Mouse (Mus musculus) intestine, postnatal 0 days (tissue): ENCODE results near the gene Gm13306. TPM values are rescaled to one million over a fixed set of nuclear protein-coding genes. Genes with fewer than 3 reads are reported as not detected.
"Not testable (repeated sequence)": the region's sequence is repeated elsewhere in the genome, so short reads cannot be mapped to it uniquely, and the experiment has no call there.

Source experiments
- ATAC-seq: fragments of 200-750 bp; cut with Nextera tagmentation; 2 replicates; pipeline ENCODE4 v1.8.0; 2017; ENCODE audit warnings: mild to moderate bottlenecking, moderate TSS enrichment, moderate library complexity
- H3K27ac ChIP-seq: fragments of 300-500 bp; sonication (generic); 2 replicates; pipeline ENCODE4 v1.5.1; 2014; ENCODE audit warnings: mild to moderate bottlenecking, low read depth, low read length, moderate library complexity
- H3K27me3 ChIP-seq: fragments of 300-500 bp; sonication (generic); replicated peaks from 2 replicates; pipeline ENCODE4 v1.6.1; 2014; ENCODE audit warnings: low read length, mixed read lengths; ENCODE audit not compliant: control insufficient read depth, insufficient read depth
- H3K36me3 ChIP-seq: fragments of 300-500 bp; sonication (generic); 2 replicates; pipeline ENCODE4 v1.6.1; 2014; ENCODE audit warnings: mild to moderate bottlenecking, moderate library complexity; ENCODE audit not compliant: control insufficient read depth, insufficient read depth
- H3K4me1 ChIP-seq: fragments of 300-500 bp; sonication (generic); replicated peaks from 2 replicates; pipeline ENCODE4 v1.6.1; 2014; ENCODE audit warnings: antibody characterized with exemption, low read length, mixed read lengths; ENCODE audit not compliant: control insufficient read depth, insufficient read depth
- H3K4me2 ChIP-seq: fragments of 300-500 bp; sonication (generic); replicated peaks from 2 replicates; pipeline ENCODE4 v1.6.1; 2014; ENCODE audit warnings: low read depth, mild to moderate bottlenecking, moderate library complexity
- H3K4me3 ChIP-seq: fragments of 300-500 bp; sonication (generic); 2 replicates; pipeline ENCODE4 v1.5.1; 2014; ENCODE audit warnings: low read depth, low read length
- H3K9ac ChIP-seq: fragments of 300-500 bp; sonication (generic); 2 replicates; pipeline ENCODE4 v1.6.1; 2014; ENCODE audit warnings: mild to moderate bottlenecking, low read depth, low read length
- H3K9me3 ChIP-seq: fragments of 300-500 bp; sonication (generic); 2 replicates; pipeline ENCODE4 v1.6.1; 2016; ENCODE audit warnings: mixed run types; ENCODE audit not compliant: control insufficient read depth
- WGBS: fragments of 180-500 bp; shearing (Covaris S2); extraction: QIAGEN DNeasy Blood & Tissue Kit; methylation state at CpG from one replicate; pipeline ENCODE4 v1.1.7; 2014; 5-methylcytosine and 5-hydroxymethylcytosine counted together
- polyA plus RNA-seq: library from polyadenylated mRNA; unstranded; fragments of >200 nt; fragmentation: Nextera tagmentation; extraction: Ambion mirVana; gene quantifications from 2 replicates; pipeline ENCODE4 v1.2.1, GENCODE M21; 2015

Gm13306 gene
- polyA plus RNA-seq, result 0.48 TPM in 1 of 2 replicates, not detected in the other

- not testable (repeated sequence) for H3K9ac ChIP-seq, H3K4me2 ChIP-seq, H3K27ac ChIP-seq, H3K9me3 ChIP-seq, H3K4me3 ChIP-seq, ATAC-seq, H3K27me3 ChIP-seq, H3K4me1 ChIP-seq, H3K36me3 ChIP-seq
- no CpG with 5 or more reads among the region's 9 CpGs for WGBS
Observed at GRCm38 (mm10) chr4:42153136-42153535, at the start of gene Gm13306. Gene Gm13306 (plus strand): TSS chr4:42153436.

GRCm38 (mm10) chr4:42114517-42114916 lies 38.7 kb upstream of the Gm13306 start, which contains the start of gene Gm13304:
Gene Gm13304 (plus strand): TSS chr4:42114817.
- H3K4me3 ChIP-seq, H3K9me3 ChIP-seq, ATAC-seq, H3K36me3 ChIP-seq, H3K4me1 ChIP-seq, H3K9ac ChIP-seq, H3K4me2 ChIP-seq, H3K27me3 ChIP-seq, H3K27ac ChIP-seq: not testable (repeated sequence)
- WGBS, result no CpG with 5 or more reads among the region's 5 CpGs

GRCm38 (mm10) chr4:42168503-42168902 lies 15.3 kb downstream of the Gm13306 start, which contains the start of gene Gm13305:
Gene Gm13305 (minus strand): TSS chr4:42168603.
- WGBS, result no CpG with 5 or more reads among the region's 7 CpGs
- not testable (repeated sequence) for H3K4me1 ChIP-seq, H3K4me2 ChIP-seq, H3K27ac ChIP-seq, H3K27me3 ChIP-seq, H3K9me3 ChIP-seq, H3K36me3 ChIP-seq, ATAC-seq, H3K4me3 ChIP-seq, H3K9ac ChIP-seq

GRCm38 (mm10) chr4:42178243-42178642 lies 25.0 kb downstream of the Gm13306 start:
- H3K27ac ChIP-seq, ATAC-seq, H3K9ac ChIP-seq, H3K27me3 ChIP-seq, H3K4me2 ChIP-seq, H3K36me3 ChIP-seq, H3K4me1 ChIP-seq, H3K4me3 ChIP-seq, H3K9me3 ChIP-seq: not testable (repeated sequence)
- WGBS, result no CpG with 5 or more reads among the region's 4 CpGs

- not testable (repeated sequence) for H3K4me2 ChIP-seq, H3K36me3 ChIP-seq, H3K27me3 ChIP-seq, H3K9ac ChIP-seq, H3K27ac ChIP-seq, ATAC-seq, H3K4me1 ChIP-seq, H3K4me3 ChIP-seq, H3K9me3 ChIP-seq
- WGBS, result no CpG with 5 or more reads among the region's 31 CpGs
Observed at GRCm38 (mm10) chr4:42183234-42184197, 30.3 kb downstream of the Gm13306 start.

GRCm38 (mm10) chr4:42184324-42184979 lies 31.2 kb downstream of the Gm13306 start:
- H3K9ac ChIP-seq, H3K27me3 ChIP-seq, ATAC-seq, H3K4me2 ChIP-seq, H3K4me3 ChIP-seq, H3K4me1 ChIP-seq, H3K9me3 ChIP-seq, H3K27ac ChIP-seq, H3K36me3 ChIP-seq: not testable (repeated sequence)
- no CpG with 5 or more reads among the region's 58 CpGs for WGBS

- not testable (repeated sequence) for H3K27ac ChIP-seq, H3K4me1 ChIP-seq, H3K4me2 ChIP-seq, H3K36me3 ChIP-seq, ATAC-seq, H3K9me3 ChIP-seq, H3K27me3 ChIP-seq, H3K9ac ChIP-seq, H3K4me3 ChIP-seq
- no CpG with 5 or more reads among the region's 25 CpGs for WGBS
Observed at GRCm38 (mm10) chr4:42184980-42185372, 31.7 kb downstream of the Gm13306 start.
